Mouse (Mus musculus): ENCODE data around the gene Rps15a. TPM values are rescaled to one million over a fixed set of nuclear protein-coding genes. Genes with fewer than 3 reads are reported as not detected.

The Rps15a gene
- polyA plus RNA-seq, 1 experiment from 2014 or later = 874 TPM

GRCm38 (mm10) chr7:118056300-118056699 lies 59.7 kb downstream of the Rps15a start:
- Histone ChIP-seq H3K27ac (ENCODE audit: low read depth, low read length) (no peak overlapping the region), H3K4me1 (ENCODE audit: control insufficient read depth, insufficient read depth, low read length) (no peaks in the 10 kb centered on the region), H3K4me3 (ENCODE audit: low read length) (no peak overlapping the region), H3K9me3 (ENCODE audit: control insufficient read depth, low read length) (peaks cover 7% of the 10 kb centered on the region), H3K4me2 (replicated peaks; ENCODE audit: low read depth, low read length) (no peak overlapping the region), H3K36me3 (ENCODE audit: control insufficient read depth, insufficient read depth, low read length) (no peaks in the 10 kb centered on the region), H3K27me3 (ENCODE audit: control insufficient read depth, insufficient read depth, low read length) (no peaks in the 10 kb centered on the region), H3K9ac (ENCODE audit: low read depth, low read length) (no peak overlapping the region)
- WGBS = 85% methylated on average over 6 of the region's 6 CpGs
- no peak for ATAC-seq (ENCODE audit: low FRiP score, low TSS enrichment)

Other genes starting within 250 kb of the Rps15a start
- 381 and 452 TPM in 2 replicates for gene Arl6ip1, start 13.5 kb upstream of the Rps15a start, polyA plus RNA-seq (2014; fragmentation: Nextera tagmentation; extraction: Ambion mirVana)
- 17.7 and 35.3 TPM in 2 replicates for gene Smg1, start 127.5 kb upstream of the Rps15a start, polyA plus RNA-seq (2014; fragmentation: Nextera tagmentation; extraction: Ambion mirVana)

Measured in kidney, embryonic 14.5 days (tissue).